Mouse (Mus musculus) right cerebral cortex, adult 2 months (tissue): ENCODE results near the gene Psme2.
A peak's percentile ranks its signal among the peaks of the same experiment; 100 is the strongest.

Experiments used
- DNase-seq, 2 experiments: peaks; one replicate each; pipeline ENCODE4 v3.0.0; 2021 to 2022; ENCODE audit warnings: low spot score in 2 of 2

Gene Psme2

GRCm38 (mm10) chr14:55590748-55591330, at the start of gene Psme2:
Gene Psme2, minus strand, starts transcription at chr14:55591113.
- DNase-seq: peak; percentile 89 to 93

- DNase-seq: no peak
These were observed 46.9 kb upstream of the Psme2 start, which contains the start of gene Gm49378 for GRCm38 (mm10) chr14:55637795-55638194. Gene Gm49378, minus strand, starts transcription at chr14:55637895.

- DNase-seq: peak; percentile 88 to 89
These were observed 44.7 kb upstream of the Psme2 start, which contains the start of gene Ipo4 for GRCm38 (mm10) chr14:55635523-55636007. Gene Ipo4, minus strand, starts transcription at chr14:55635957.

DNA sequence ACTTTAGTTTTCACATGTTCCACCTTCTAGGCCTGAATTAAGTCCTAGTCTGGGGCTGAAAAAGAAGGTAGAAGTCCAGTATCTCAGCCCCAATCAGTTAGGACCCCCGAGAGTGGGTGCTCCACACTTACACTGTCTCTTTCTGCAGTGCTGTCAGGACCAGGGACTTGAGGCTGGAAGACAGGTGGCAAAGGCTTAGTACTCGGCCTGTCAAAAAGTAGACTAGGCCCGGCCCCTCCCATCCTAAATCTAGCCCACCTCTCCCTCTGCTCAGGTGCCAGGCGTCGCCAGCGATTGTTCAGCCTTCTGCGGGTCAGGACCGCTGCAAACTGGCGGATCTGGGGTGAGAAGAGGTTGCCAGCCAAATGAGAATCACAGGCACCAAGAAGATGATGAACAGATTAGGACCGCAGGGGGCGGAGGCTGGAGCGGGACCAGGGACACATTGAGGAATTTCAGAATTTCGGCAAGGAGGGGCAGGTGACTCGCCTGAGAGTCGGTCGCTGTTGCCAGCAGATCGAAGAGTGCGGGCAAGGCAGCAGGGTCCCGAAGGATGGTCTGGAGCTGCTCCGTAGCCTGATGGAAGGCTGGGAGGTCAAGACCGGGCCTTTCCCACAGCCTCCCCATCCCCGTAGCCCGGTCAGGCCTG, 44.1 kb upstream of the Psme2 start:
- peak in 1 of 2 experiments; percentile 31 for DNase-seq

DNA sequence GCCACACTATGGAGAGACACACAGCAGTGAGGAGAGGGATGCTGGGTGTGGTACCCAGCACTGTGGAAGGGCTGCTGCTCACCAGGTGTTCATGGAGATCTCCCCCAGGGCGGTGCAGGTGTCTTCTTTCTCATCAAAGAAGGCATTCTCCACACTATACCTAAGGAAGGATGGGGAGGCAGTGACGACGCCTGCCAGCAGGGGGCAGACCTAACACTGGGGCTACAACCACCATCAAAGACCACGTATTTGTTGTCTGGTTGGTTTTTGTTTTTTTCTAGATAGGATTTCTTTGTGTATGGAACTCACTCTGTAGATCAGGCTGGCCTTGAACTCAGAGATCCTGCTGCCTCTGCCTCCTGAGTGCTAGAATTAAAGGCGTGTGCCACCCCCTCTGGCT, 38.4 kb upstream of the Psme2 start:
- peak; percentile 39 to 42 for DNase-seq

DNA sequence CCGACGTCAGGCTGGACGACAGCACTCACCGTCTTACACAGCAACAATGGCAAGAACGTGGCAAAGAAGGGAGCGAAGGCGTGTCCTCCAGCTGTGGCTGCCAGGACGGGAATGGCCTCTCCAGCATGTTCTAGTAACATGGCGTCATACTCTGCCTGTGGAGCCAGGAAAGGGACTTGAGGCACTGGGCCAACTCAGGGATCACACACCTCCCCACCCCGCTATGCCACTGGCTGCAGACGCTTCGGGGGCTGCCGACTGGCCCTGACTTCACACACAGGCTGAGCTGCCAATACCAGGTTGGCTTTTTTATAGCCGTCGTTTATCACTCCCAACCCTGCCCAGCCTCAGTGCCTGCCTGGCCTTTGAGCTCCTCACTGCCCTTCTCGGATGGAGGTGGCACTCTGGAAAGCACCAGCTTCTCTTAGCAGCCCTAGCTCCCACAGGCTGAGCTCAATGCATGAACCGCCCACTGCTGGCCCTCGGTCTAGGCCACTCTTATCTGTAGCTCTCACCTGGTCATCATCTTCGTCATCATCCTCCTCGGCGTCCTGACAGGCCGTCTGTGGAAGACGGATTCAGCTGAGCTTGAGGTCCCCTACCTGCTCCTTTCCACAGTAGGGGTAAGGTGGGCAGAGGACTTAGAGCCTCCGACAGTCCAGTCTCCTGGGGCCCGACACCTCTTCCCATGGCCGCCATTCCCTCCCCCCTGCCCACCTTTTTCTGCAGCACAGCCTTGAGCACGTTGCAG, 37.3 kb upstream of the Psme2 start:
- DNase-seq: no peak

DNA sequence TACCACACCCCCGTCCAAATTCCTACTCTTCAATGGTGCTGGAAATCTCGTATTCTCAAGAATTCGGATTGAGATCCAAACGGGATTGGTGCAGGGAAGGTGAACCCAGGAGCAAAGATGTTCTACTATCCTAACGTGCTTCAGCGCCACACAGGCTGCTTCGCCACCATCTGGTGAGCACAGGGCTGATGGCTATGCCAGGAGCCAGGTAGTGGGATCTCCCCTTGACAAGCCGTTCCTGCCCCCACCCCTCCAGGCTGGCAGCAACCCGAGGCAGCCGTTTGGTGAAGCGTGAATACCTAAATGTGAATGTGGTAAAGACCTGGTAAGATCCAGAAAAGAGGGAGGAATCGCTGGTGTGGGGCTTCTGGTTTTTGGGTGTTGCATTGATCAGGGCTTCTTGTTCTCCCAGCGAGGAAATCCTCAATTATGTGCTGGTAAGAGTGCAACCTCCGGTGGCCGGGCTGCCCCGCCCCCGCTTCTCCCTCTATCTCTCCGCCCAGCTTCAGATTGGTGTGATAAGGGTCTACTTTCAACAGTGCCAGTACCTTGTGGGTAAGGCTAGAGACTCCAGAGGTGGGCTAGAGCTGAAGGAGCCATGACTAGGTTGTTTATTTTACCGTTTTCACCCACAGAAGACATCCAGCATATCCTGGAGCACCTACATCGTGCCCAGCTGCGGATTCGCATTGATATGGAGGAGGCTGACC, 27.7 kb upstream of the Psme2 start:
- no peak for DNase-seq

- no peak for DNase-seq
These were observed 26.9 kb upstream of the Psme2 start, which contains the start of gene Rec8 for GRCm38 (mm10) chr14:55617822-55618221. Gene Rec8, plus strand, starts transcription at chr14:55618037.

GRCm38 (mm10) chr14:55616844-55617243, 25.9 kb upstream of the Psme2 start:
- DNase-seq: no peak

DNA sequence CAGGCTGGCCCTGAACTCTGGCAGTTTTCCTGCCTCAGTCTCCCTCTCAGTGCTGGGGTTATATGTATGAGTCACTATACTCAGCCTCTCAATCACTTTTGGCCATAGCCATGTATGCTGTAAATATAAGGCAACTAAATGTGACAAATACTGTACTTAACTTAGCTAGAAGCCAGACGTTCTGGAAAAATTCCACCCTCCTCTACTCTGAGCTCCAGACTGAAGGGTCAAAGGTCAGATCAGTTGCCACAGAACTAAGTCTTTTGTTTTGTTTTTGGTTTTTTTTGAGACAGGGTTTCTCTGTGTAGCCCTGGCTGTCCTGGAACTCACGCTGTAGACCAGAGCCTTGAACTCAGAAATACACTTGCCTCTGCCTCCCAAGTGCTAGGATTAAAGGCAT, 25.0 kb upstream of the Psme2 start:
- DNase-seq: no peak

- DNase-seq: no peak
These were observed 23.8 kb upstream of the Psme2 start for GRCm38 (mm10) chr14:55614565-55615178.

GRCm38 (mm10) chr14:55613346-55613745, 22.4 kb upstream of the Psme2 start:
- DNase-seq: no peak

- DNase-seq: no peak
These were observed 17.4 kb upstream of the Psme2 start for GRCm38 (mm10) chr14:55608339-55608738.

- no peak for DNase-seq
These were observed 15.0 kb upstream of the Psme2 start for GRCm38 (mm10) chr14:55605743-55606459.

DNA sequence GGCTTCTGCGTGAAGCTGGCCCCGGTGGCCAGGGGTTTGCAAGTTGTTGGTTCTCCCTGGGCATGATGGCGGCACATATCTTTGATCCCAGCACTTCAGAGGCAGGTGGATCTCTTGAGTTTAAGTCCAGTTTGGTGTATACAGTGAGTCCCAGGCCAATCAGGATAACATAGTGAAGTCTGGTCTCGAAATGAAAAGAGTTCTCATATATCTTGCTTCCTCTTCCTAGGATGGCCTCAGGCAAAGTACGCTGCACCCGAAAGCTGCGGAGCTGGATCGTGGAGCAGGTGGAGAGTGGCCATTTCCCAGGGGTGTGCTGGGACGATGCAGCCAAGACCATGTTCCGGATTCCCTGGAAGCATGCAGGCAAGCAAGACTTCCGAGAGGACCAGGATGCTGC, 13.9 kb upstream of the Psme2 start:
- no peak for DNase-seq

DNA sequence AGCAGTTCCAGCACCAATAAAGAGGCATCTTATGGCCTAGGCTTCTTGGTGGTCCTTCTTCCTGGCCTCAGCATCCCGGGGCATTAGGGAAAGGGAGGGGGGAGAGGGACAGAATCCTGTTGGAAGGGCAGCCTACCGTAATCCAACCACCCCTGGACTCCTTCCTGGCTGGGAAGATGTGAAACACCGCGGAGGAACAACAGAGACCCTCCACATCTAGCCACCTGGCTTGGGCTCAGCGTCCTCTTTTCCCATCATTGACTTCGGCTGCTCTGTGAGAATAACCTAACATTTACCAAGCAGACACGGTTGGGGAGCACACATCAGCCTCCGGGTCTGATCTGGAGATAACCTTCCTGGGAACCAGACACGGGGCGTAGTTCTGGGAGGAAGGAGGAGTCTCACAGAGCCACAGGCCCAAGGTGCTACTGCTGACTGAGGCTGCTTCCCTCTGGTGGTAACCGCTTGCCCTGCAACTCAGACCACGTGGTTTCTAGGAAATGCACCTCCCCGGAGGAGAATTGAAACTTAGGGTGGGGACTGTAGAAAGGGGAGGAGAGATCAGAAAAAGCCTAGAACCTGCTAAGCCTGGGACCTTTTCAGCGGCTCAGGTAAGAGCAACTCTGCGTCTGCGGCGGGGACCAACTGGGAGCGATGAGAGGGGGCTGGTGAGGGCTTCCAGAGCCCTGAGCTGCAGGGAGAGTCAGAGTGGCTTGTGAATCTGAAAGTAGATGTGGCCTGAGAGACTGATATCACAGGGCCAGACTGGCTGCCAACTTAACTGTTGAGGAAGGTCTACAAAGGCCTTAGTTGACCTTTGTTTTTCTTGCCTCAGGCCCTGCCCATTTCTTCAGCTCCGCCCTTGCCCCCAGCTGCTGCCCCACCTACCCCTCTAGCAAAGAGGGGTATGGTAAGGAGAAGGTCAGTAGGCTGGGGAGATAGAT, 13.0 kb upstream of the Psme2 start:
- DNase-seq: peak; percentile 84 to 91

GRCm38 (mm10) chr14:55603271-55603632, 12.3 kb upstream of the Psme2 start, which contains the start of gene Irf9:
Gene Irf9, plus strand, starts transcription at chr14:55603571.
- no peak for DNase-seq

DNA sequence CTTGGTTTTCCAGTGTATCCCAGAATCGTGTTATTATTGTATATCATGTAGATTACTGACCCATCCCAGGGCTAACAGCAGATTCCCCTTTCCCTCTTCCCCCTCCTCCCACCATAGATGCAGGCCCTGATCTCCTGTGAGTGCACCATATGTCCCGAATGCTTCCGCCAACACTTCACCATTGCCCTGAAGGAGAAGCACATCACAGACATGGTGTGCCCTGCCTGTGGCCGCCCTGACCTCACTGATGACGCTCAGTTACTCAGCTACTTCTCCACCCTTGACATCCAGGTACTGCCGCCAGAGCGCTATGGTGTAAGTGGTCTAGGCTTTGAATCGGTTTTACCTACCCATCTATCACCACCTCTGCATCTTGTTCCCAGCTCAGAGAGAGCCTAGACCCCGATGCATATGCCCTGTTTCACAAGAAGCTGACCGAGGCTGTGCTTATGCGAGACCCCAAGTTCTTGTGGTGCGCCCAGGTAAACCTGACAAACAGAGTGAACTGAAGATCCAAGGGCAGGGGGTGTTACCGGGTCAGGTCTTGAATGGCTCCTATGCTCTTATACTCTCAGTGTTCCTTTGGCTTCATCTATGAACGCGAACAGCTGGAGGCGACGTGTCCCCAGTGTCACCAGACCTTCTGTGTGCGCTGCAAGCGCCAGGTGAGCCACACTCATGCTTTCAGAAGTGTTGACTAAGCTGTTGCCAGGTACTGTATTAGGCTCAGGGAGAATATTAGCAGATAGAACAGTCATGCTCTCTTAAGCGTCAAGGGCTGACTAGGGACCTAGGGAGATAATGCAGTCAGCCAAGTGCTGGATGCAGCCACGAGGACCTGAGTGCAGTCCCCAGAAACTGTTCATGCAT, 7.8 kb upstream of the Psme2 start:
- DNase-seq: no peak
